Mouse (Mus musculus): ENCODE measurements at regions not wholly inside any gene's neighbourhood (a gene's known extent, or its start where the extent isn't known, plus 50 kb on each side); places are given as distances from the start of the nearest gene placed in this dataset.

DNA sequence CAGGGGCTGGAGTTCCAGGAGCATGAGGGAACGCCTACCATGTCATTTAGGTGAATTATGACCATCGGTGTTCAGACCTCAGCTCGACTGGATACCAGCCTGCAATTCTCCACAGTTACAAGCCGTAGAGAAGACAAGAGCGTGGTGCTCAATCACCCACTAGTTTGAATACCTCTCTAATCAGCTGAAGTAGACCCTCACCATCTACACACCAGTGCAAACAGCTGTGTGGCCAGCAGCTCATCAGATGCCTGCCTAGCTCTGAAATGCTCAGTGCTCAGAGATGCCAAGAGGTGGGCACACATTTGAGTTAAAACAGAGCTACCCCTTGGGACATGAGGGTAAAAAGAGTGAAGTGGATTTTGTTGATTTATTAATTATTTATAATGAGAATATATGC, 660.2 kb downstream of the Magi1 start:
- ATAC-seq (ENCODE audit: poor library complexity, severe bottlenecking), result no peak

DNA sequence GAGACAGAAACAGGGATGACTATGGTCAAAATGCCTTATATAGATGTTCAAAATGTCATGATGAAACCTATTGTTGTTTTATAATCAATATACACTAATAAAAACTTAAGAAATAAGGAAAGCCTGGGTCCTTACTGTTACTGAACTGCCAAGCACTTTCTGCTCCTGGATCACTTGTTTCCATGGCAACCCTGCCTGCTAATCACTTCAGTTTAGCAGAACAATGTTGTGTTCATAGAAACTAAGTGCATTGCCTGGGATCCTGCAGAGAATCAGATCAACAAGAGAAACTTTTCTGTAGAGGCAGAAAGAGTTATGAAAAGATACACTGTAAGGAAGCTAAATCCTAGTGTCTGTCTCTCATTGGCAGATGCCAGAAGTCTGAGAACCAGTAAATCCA, 666.8 kb downstream of the Magi1 start:
- ATAC-seq (ENCODE audit: poor library complexity, severe bottlenecking), result no peak

DNA sequence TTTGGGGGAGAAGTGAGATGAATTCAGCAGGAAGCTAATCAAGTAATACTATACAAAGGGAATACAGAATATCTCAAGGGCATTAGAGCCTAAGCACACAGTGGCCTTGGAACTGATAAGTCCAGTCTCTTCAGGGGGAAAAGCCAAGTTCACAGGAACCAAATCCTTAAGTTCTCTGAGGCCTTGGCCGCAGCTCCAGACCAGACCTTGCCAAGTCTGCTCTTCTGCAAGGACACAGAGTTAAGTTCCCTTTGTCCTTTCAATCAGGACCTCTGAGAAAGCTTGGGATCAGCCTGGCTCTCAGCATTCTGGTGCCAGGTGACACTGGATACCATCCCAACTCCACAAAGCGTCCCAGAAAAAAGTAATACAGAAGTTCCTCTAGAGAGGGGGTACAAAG, 657.1 kb upstream of the Adamts9 start:
- no peak for ATAC-seq (ENCODE audit: poor library complexity, severe bottlenecking)

DNA sequence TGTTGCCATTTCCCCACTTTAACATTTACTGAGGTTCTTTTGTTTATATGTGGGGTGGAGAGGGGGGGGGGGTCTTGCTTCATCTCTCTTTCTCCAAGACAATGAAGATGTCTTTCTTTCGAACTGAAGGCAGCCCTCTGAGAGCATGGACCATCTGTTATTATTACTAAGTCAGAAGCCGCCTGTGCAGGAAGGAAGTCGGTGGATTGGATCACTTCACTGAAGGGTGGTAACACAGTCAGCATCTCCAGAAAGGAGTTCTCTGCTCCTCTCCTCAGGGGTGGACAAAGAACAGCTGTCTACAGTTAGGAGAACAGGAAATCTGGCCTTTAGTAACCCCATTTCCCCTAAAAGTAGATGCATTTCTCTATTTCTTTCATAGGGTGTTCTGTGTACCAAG, 656.1 kb upstream of the Adamts9 start:
- no peak for ATAC-seq (ENCODE audit: poor library complexity, severe bottlenecking)

DNA sequence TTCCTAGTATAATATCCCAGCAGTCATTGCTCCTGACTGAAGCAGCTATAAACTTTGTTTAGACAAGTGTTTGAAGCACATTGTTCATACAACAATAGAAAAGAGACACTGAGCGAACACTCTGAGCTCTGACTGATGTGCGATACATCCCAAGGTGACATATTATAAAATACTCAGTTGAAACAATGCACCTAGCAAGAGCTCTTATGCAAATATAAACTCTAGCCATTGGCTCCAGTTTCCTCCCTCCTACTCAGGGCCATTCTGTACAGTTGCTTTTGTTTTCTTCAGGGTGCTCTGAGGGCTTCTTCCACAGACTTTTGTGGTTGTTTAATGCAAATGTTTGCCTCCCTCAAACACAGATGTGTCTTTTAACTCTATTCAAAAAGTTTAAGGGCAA, 646.6 kb upstream of the Adamts9 start:
- no peak for ATAC-seq (ENCODE audit: poor library complexity, severe bottlenecking)

DNA sequence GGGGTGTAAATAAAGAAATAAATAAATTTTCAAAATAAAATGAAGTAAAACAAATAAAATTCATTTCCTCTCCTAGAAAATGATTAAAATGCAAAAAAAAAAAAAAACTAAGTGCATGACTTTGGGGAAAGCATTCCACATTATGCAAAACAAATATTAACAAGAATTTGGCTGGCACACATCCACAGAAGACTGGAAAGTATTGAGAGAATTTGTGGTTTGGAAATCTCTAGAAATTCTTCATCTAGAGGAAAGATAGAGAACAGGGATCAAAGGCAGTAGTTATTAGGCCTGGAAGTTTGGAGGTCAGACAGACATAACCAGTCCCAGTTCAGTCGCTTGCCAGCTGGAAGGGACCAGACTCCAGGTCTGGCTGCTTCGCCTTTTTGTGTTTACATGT, 643.6 kb upstream of the Adamts9 start:
- ATAC-seq (ENCODE audit: poor library complexity, severe bottlenecking), result no peak

DNA sequence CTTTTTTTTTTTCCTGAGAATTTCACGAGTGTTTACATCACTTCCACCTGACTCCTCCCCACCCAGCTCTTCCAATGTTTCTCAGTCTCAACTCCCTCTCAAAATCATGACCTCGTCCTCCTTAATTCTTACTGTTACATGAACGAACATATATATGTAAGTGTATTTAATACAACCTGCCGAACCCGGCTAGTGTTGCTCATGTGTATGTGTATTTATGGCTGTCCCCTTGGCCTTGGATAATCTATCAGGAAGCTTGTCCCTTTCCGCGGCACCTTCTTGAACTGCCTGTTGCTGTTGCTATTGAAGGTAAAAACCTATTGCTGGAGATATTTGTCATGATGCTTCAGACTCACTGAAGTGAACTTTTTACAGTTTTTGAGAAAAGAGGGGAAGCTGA, 637.8 kb upstream of the Adamts9 start:
- no peak for ATAC-seq (ENCODE audit: poor library complexity, severe bottlenecking)

DNA sequence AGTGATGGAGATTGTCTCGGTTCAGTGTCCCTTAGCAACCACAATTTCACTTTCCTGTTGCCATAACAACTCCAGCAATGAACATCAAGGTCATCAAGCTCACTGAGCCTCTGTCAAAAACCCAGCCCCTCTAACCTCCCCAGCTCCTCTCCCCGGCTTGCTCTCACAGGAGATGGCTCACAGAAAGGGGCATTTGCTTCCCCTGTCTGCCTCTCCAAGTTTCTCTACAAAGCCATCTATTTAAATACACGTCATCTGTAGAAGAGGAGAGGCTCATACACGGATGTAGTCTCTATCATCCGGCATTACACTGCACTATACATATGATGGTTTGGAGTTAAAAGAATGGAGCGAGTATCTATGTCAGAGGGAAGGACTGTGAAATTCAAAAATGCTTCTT, 637.4 kb upstream of the Adamts9 start:
- no peak for ATAC-seq (ENCODE audit: poor library complexity, severe bottlenecking)

DNA sequence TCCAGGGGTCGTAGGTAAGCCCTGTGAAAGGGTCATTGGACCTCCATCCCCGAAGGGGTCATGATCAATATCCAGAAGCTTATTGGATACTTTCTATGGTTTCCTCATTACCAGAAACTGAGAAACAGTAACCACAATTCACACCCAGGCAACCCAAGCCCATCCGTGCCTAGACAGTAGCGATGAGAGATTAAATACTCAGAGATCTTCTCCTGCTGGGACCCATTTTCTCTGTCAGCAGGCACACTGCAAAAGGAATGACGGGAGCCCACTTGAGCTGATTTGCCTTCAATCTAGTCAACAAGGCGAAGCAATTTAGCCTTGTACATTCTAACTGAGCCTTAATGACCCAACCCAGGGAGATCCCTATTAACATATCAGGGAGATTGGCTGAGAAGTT, 632.0 kb upstream of the Adamts9 start:
- ATAC-seq (ENCODE audit: poor library complexity, severe bottlenecking), result no peak

DNA sequence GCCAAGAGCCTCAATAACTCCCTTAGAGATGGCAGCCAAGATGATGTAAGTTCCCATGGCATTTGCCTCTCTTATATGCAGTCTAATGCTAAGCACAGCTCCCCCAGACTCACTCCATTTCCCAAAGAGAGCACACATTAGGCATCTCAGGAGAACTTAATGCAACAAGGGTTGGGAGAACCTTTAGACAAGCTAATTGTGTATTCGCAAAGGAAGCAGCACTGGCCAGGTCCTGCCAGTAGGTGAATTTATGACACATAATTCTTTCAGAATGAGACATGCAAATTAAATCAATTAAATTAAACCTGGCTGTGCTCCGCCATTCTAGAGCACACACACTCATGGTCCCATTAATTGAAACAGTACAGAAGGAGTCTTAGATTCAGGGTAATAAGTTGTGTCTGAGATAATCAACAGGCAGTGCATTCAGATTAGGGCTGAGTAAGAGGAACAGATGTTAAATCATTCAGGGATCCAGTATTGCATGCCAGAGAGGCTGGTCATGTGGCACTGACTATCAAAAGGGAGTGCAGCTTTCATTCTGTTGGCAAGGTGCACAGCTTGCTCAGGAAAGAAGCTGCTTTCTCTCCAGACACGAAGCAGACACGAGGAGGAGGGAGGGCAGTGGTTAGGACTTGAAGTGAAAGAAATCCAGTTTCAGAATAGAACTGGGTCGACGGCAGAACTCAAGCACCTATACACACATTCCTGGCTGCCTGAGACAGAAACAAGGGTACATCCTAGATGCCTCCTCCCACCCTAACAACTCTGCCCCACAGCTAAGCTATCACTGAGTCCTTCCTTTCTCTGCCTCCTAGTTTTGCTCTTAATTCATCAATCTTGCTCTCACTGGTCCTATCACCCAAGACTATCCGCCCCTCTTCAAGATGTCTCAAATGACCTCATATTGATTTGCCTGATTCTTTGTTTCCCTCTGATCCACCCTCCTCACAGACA, 630.7 kb upstream of the Adamts9 start:
- ATAC-seq (ENCODE audit: poor library complexity, severe bottlenecking), result no peak

DNA sequence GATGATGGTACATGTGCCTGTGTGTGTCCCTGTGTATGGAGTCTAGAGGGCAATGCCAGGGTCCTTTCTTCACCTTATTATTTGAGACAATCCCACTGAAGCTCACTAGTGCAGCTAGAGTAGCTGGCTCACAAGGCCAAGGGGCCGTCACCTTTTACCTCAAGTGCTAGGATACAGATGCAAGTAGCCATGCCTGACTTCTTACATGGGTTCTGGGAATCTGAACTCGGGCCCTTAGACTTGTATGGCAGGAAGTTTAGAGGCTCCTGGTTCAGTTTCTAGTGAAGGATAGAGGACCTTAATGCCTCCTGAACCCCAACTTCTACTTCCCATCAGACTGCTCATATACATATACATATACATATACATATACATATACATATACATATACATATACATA, 626.6 kb upstream of the Adamts9 start:
- no peak for ATAC-seq (ENCODE audit: poor library complexity, severe bottlenecking)

DNA sequence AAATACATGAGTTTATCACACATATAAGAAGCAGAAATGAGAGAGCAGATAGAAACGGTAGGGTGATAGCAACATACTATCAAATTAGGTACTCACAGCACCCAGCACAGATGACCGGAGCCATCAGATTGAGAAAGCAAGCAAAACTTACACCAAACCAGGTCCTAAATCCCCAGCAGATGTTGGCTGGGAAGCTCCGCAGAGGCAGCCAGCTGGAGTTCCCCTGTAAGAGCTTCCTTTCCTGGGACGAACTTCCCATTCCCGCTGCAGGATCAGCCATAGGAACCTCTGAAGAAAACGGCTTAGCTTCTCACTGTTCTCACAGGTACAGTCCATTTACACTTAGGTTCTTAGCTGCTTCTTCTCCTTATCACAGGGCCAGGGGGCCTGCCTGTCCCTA, 625.9 kb upstream of the Adamts9 start:
- ATAC-seq (ENCODE audit: poor library complexity, severe bottlenecking), result no peak

DNA sequence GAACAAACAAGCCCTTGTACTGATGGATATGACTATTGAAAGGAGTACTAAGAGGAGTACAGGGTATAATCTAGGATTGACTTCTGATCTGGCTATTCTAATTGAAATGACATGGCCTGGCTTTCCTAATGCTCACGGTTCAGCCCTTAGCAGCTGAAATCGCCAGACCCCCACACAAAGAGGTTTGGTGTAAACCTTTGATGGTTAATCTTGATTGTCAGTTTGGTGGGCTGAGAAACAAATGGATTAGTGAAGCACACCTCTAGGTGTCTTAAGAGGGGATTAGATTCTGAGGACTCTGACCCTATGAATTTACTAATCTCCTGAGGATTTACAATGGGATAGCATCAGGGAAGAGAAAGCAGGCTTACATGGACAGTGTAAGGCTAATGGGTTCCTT, 623.4 kb upstream of the Adamts9 start:
- no peak for ATAC-seq (ENCODE audit: poor library complexity, severe bottlenecking)

DNA sequence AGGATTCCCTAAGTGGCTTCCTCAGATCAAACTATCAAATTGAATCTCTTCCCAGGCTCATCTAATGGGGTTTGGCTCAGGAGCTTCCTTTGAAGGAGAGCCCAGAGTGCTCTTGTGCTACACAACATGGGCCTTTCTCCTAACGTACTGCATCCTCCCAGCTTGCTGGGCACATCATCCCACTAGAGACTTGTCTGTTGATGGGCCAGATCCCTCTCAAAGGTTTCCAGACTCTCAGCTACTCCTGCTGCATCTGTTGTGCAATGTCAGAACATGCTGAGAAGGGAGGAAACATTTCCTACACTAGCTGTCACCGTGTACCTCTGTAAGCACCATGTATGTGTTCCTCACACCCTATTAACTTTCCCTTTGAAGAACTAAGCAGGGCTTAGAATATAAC, 605.0 kb upstream of the Adamts9 start:
- no peak for ATAC-seq (ENCODE audit: poor library complexity, severe bottlenecking)

DNA sequence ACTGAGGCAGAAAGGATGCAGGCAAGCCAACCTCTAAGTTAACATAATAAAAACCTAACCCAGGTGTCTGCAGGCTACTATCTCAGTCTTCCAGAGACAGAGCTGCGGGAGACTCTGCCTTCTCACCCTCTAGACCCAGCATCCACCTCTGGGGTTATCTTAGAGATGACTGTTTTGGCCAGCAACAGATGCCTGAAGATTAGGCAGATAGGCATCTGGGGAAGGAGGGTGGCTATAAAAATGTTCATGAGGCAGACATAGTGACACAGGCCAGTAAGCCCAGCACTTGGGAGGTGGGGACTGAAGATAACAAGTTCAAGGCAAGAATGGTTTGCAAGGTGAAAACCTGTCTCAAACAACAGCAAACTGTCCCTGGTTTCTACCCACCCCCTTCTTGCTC, 601.0 kb upstream of the Adamts9 start:
- no peak for ATAC-seq (ENCODE audit: poor library complexity, severe bottlenecking)

DNA sequence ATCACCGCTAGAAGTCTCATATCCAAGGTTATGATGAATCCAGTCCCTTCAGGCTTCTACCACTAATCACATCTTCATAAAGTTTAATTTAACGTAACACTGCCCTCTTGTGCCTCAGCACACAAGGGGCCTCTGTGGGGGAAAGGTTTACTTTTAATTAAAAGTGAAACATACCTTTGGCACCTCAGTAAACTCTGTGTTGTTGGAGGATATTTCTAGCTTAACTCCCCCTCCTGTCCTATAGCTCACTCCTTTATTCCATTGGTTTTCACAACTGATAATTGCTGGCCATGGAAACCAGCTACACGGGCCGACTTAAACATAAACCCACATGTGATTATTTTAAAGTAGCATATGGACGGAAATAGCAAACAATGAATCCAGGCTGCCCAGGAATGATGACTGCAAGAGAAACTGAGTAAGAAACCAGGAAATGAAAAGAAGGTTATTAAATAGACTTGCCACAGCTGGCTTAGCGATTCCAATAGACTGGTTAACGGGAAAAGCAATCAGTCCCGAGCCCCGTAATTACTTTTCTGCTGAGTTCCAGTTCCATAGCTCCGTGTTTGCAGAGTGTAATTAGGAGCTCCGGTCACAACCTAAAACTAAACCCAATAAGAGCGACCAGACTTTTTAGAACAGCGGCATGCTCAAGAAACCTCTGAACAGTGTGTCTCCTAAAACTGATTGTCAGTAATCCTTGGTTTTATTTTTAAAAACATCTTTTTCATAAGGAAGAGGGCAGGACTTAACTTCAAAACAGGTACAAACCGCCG, 600.2 kb upstream of the Adamts9 start:
- no peak for ATAC-seq (ENCODE audit: poor library complexity, severe bottlenecking)

DNA sequence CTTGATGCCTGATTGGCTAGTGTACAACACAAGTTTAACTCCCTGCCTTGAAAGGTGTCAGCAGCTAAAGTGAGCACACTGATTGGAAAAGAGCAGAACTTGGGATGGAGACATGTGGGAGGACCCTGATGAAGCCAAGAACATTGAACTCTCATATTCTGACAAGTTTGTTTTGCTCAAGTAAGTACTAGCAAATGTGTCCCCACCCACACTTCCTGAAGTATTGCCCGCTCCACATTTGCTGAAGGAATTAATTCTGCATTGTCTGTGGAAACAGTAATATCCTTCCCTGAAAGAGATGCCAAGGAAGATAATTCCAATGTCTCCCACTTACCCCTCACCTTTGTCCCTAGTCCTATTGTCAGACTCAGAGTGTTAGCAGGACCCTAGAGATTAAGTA, 596.3 kb upstream of the Adamts9 start:
- ATAC-seq (ENCODE audit: poor library complexity, severe bottlenecking), result no peak

DNA sequence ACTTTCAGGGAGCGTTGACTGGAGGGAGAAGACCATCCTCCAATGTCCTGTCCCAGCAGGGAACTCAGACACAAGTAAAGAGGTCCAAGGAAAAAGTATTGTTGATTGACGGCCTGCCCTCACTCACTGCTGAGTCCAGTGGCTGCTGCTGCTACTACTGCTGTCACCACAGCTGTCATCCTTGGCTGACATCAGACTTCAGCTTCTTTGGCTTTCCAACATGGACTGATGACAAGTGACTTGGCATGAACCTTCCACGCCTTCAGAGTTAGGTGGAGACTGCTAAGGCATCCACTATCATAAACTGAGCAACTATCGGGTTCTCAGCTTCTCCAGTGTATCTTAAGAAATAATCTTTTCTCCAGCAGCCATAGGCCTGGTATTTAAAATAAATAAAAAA, 595.9 kb upstream of the Adamts9 start:
- no peak for ATAC-seq (ENCODE audit: poor library complexity, severe bottlenecking)

DNA sequence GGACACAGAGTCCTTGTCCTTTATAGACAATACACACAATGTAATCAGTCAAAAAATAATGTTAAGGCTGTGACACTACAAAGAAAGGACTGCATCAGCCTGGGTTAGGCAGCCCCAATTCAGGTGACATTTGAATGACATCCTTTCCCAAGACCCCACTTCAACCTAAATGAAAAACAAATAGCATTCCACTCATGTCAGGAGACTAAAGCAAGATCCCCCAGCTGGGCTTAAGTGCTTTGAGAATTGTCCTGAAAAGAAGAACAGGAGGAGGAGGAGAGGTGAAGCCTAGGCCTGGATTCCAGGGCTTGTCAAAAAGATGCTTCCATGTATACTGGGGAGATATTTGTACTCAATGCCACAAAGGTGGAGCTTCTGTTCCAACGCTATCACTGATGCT, 594.7 kb upstream of the Adamts9 start:
- no peak for ATAC-seq (ENCODE audit: poor library complexity, severe bottlenecking)

DNA sequence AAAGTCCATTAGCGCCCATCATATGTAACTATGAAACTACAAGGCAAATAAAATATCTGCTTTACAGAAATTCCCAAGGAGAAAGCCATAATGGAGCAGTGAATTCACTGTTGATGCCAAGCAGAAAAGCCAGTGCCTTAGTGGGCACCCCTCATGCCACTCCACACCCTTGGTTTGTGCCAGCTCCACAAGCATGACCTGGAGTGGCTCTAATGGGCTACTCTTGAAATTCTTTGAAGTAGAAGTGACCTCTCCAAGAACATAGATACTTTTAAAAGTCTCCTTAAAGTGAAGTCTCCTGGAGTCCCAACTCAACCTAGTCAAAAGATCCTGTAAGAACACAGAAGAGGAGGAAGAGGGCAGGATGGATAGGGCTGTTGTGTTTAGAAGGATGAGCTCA, 593.8 kb upstream of the Adamts9 start:
- ATAC-seq (ENCODE audit: poor library complexity, severe bottlenecking), result no peak

DNA sequence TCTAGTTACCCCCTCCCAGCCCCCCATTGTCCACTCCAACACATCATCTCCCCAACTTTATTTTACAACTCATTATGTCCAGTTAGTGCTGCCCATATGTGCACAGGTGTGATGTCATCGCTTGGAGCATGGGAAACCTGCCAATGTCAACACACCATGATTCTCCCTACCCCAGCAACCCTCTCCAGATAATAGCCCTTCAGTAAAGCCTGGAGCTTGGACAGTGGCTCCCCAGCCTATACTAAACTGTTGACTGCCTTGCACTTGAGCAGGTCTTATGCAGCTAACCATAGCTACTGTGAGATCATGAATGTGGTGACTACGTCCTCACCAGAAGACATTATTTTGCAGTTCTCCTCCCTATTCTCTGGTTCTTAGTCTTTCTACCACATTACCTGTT, 570.5 kb upstream of the Adamts9 start:
- ATAC-seq (ENCODE audit: poor library complexity, severe bottlenecking), result no peak

DNA sequence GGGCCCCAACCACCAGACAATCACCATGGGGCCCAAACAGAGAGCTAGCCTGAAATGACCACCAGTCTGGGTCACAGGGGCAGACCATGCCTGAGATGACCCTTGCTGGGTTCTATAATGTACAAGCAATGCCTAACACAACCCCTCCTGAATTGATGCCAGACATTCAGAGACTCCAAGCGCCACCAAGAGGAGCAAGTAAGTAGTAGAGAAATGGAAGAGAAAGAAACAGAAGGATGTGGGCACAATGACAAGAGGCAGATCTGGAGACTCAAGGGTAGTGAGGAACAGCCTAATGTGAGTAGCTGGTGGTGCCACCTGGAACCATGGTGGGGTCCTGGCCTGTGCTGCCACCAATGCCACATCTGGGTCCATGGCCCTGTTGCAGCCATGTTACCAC, 566.6 kb upstream of the Adamts9 start:
- no peak for ATAC-seq (ENCODE audit: poor library complexity, severe bottlenecking)

All from megakaryocyte, adult 5-6 weeks (primary cell).